Mouse (Mus musculus): ENCODE measurements around the gene Hmga2. TPM values are rescaled to one million over a fixed set of nuclear protein-coding genes. Genes with fewer than 3 reads are reported as not detected.
A peak's percentile ranks its signal among the peaks of the same experiment; 100 is the strongest.

Hmga2 gene
- polyA plus RNA-seq, 1 experiment = 40.7 TPM

DNA sequence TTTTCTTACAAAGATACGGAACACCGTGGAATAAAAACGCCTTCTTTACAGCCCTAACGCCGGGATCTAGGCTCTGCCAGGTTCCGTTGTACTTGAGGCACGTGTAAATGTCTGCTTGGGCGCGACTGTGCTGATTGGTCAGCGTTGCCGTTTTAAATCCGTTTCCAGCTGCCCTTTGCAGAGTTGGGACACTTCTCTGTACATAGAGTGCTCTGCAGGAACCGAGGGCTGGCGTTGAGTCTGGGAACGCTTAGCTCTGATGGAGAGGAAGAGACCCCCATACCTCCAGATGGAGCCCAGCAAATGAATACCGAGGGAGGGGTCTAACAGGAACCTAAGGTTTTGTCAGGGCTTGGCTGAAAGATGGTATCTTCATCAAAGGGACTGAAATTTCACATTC lies 1.9 kb upstream of the Hmga2 start:
- Histone ChIP-seq H3K27me3 (ENCODE audit: control insufficient read depth, insufficient read depth, low read length, poor library complexity, severe bottlenecking) (peaks cover 38% of the 10 kb centered on the region), H3K9ac (ENCODE audit: low read depth, poor library complexity, severe bottlenecking) (no peak overlapping the region), H3K9me3 (replicated peaks; ENCODE audit: control insufficient read depth, insufficient read depth, low read length, poor library complexity, severe bottlenecking) (no peaks in the 10 kb centered on the region), H3K4me3 (ENCODE audit: low read depth, low read length) (no peak overlapping the region), H3K36me3 (ENCODE audit: control insufficient read depth, insufficient read depth, low read length, poor library complexity, severe bottlenecking) (no peaks in the 10 kb centered on the region), H3K27ac (ENCODE audit: insufficient read depth, low read length) (no peak overlapping the region), H3K4me1 (ENCODE audit: control insufficient read depth, insufficient read depth, low read length) (no peaks in the 10 kb centered on the region)
- TF ChIP-seq EP300 (IDR thresholded peaks at IDR 0.05; ENCODE audit: insufficient read depth, low read depth, low read length) (no peak), CTCF (IDR thresholded peaks at IDR 0.05; ENCODE audit: low read depth, low read length) (no peak), POLR2A (IDR thresholded peaks at IDR 0.05; ENCODE audit: insufficient read depth, low read length) (no peak)

DNA sequence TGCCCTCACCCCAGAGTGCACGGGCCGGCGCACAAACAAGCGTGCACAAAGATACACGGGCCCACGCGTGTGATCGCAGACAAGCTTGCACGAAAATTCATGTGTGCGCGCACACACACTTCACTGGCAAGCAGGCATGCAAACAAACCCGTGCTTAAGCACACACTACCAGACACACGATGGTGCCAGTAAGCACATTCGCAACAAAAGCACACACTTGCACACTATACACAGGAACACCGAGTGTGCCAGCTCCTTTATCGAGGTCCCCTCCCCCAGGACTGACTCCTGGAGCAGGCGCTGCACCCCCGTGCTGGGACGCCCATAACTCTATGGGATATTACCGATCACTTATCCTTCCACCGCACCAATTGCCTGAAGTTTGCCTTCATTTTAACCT lies 1.2 kb upstream of the Hmga2 start:
- no peaks in the 10 kb centered on the region for H3K9me3 ChIP-seq (replicated peaks; ENCODE audit: control insufficient read depth, insufficient read depth, low read length, poor library complexity, severe bottlenecking)
- H3K4me3 ChIP-seq (ENCODE audit: low read depth, low read length) = peak overlapping the region; percentile 45
- H3K27ac ChIP-seq (ENCODE audit: insufficient read depth, low read length) = no peak overlapping the region
- H3K27me3 ChIP-seq (ENCODE audit: control insufficient read depth, insufficient read depth, low read length, poor library complexity, severe bottlenecking) = peaks cover 38% of the 10 kb centered on the region
- no peaks in the 10 kb centered on the region for H3K4me1 ChIP-seq (ENCODE audit: control insufficient read depth, insufficient read depth, low read length)
- no peak for TF ChIP-seq POLR2A (IDR thresholded peaks at IDR 0.05; ENCODE audit: insufficient read depth, low read length)
- no peak for TF ChIP-seq CTCF (IDR thresholded peaks at IDR 0.05; ENCODE audit: low read depth, low read length)
- TF ChIP-seq EP300 (IDR thresholded peaks at IDR 0.05; ENCODE audit: insufficient read depth, low read depth, low read length) = no peak
- no peaks in the 10 kb centered on the region for H3K36me3 ChIP-seq (ENCODE audit: control insufficient read depth, insufficient read depth, low read length, poor library complexity, severe bottlenecking)
- peak overlapping the region; percentile 95; the same call in 1 of the 2 replicates for H3K9ac ChIP-seq (ENCODE audit: low read depth, poor library complexity, severe bottlenecking)

DNA sequence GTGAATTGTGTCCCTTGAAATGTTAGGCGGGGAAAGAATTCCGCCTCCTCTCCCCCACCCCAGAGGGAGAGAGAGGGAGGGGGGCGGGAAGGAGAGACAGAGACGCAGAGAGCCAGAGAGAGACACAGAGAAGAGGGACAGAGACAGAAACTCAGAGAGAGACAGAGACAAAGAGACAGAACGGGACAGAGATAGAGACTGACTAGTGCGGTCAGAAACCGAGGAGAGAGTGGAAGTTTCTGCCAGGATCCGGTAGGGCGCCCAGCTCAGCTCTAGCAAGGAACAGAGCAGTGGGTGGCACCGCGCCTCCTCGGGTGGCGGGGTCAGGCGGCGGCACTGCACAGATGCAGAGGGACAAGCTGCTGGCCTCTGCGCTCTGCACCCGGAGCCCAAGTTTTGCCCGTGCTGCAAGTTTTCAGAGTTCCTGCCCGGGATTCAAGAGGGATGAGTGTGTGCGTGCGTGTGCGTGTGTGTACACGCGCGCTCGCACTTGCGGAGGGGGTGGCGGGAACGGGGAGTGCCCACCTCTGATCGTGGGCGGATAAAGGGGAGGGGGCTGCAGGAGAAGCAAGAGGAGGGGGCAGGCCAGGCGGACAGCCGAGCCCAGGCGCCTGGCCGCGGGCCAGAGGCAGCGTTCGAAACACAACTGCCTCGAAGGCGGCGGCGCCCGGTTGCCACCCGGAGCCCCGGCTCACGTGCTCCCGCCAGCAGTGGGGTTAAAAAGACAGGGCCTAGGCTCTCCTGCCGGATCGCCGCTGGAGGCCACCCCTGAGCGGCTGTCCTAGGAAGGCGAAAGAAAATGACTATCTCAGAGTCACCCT lies 457 bp upstream of the Hmga2 start:
- TF ChIP-seq CTCF (IDR thresholded peaks at IDR 0.05; ENCODE audit: low read depth, low read length) (no peak), EP300 (IDR thresholded peaks at IDR 0.05; ENCODE audit: insufficient read depth, low read depth, low read length) (no peak)
- H3K9me3 ChIP-seq (replicated peaks; ENCODE audit: control insufficient read depth, insufficient read depth, low read length, poor library complexity, severe bottlenecking) = no peaks in the 10 kb centered on the region
- H3K4me1 ChIP-seq (ENCODE audit: control insufficient read depth, insufficient read depth, low read length) = no peaks in the 10 kb centered on the region
- peak overlapping the region; percentile 95 for H3K9ac ChIP-seq (ENCODE audit: low read depth, poor library complexity, severe bottlenecking)
- H3K27ac ChIP-seq (ENCODE audit: insufficient read depth, low read length) = no peak overlapping the region
- no peaks in the 10 kb centered on the region for H3K36me3 ChIP-seq (ENCODE audit: control insufficient read depth, insufficient read depth, low read length, poor library complexity, severe bottlenecking)
- H3K4me3 ChIP-seq (ENCODE audit: low read depth, low read length) = peak overlapping the region; percentile 68
- peaks cover 38% of the 10 kb centered on the region for H3K27me3 ChIP-seq (ENCODE audit: control insufficient read depth, insufficient read depth, low read length, poor library complexity, severe bottlenecking)

DNA sequence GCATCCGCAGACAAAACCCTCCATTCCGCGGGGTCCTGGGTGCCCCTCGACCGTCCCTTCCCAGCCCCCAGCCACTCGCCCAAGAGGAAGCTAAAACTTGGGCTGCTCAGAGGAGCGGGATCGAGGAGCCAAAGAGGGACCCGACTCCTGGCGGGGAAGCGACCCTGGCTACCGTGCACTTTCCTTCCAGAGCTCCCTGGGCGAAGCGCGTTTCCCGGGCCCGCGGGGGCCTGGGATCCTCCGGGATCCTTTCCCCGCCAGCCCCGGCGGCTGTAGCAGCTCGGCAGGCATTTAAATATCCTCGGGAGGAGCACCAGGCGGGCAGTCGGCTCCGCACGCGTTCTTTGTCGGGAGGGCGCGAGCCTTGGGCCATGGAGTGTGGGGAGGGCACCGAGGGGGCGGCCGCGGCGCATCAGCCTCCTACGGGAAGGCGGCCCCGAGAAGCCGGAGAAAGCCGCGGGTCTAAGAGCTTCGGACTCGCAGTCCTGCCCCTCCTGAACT lies 1.2 kb downstream of the Hmga2 start:
- Histone ChIP-seq H3K36me3 (ENCODE audit: control insufficient read depth, insufficient read depth, low read length, poor library complexity, severe bottlenecking) (no peaks in the 10 kb centered on the region), H3K9ac (ENCODE audit: low read depth, poor library complexity, severe bottlenecking) (peak overlapping the region; percentile 95), H3K9me3 (replicated peaks; ENCODE audit: control insufficient read depth, insufficient read depth, low read length, poor library complexity, severe bottlenecking) (no peaks in the 10 kb centered on the region), H3K27me3 (ENCODE audit: control insufficient read depth, insufficient read depth, low read length, poor library complexity, severe bottlenecking) (peaks cover 40% of the 10 kb centered on the region), H3K4me3 (ENCODE audit: low read depth, low read length) (peak overlapping the region; percentile 68), H3K27ac (ENCODE audit: insufficient read depth, low read length) (no peak overlapping the region), H3K4me1 (ENCODE audit: control insufficient read depth, insufficient read depth, low read length) (no peaks in the 10 kb centered on the region)
- TF ChIP-seq CTCF (IDR thresholded peaks at IDR 0.05; ENCODE audit: low read depth, low read length) (no peak), EP300 (IDR thresholded peaks at IDR 0.05; ENCODE audit: insufficient read depth, low read depth, low read length) (no peak), POLR2A (IDR thresholded peaks at IDR 0.05; ENCODE audit: insufficient read depth, low read length) (no peak)

DNA sequence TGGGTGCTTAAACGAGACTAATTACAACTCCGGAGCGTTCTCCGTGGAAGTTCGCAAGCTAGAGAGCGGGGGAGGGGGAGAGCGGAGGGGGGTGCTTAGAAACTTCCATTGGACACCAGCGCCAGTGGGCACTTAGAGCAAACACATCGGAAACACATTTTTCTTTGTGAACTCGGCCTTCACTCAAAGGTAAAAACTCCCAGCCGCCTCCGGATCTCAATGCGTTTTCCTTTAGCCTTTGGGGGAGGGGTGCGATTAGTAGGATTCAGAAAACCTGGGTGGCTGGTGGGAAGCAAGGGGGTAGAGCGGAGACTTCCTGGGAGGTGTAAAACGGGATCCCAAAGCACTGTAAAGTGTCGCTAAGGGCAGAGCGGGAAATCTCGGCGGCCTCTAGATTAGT lies 2.0 kb downstream of the Hmga2 start:
- no peaks in the 10 kb centered on the region for H3K9me3 ChIP-seq (replicated peaks; ENCODE audit: control insufficient read depth, insufficient read depth, low read length, poor library complexity, severe bottlenecking)
- peaks cover 38% of the 10 kb centered on the region for H3K27me3 ChIP-seq (ENCODE audit: control insufficient read depth, insufficient read depth, low read length, poor library complexity, severe bottlenecking)
- no peaks in the 10 kb centered on the region for H3K4me1 ChIP-seq (ENCODE audit: control insufficient read depth, insufficient read depth, low read length)
- H3K9ac ChIP-seq (ENCODE audit: low read depth, poor library complexity, severe bottlenecking) = peak overlapping the region; percentile 95
- TF ChIP-seq POLR2A (IDR thresholded peaks at IDR 0.05; ENCODE audit: insufficient read depth, low read length) (no peak), CTCF (IDR thresholded peaks at IDR 0.05; ENCODE audit: low read depth, low read length) (no peak), EP300 (IDR thresholded peaks at IDR 0.05; ENCODE audit: insufficient read depth, low read depth, low read length) (no peak)
- H3K4me3 ChIP-seq (ENCODE audit: low read depth, low read length) = peak overlapping the region; percentile 36
- H3K36me3 ChIP-seq (ENCODE audit: control insufficient read depth, insufficient read depth, low read length, poor library complexity, severe bottlenecking) = no peaks in the 10 kb centered on the region
- H3K27ac ChIP-seq (ENCODE audit: insufficient read depth, low read length) = no peak overlapping the region

DNA sequence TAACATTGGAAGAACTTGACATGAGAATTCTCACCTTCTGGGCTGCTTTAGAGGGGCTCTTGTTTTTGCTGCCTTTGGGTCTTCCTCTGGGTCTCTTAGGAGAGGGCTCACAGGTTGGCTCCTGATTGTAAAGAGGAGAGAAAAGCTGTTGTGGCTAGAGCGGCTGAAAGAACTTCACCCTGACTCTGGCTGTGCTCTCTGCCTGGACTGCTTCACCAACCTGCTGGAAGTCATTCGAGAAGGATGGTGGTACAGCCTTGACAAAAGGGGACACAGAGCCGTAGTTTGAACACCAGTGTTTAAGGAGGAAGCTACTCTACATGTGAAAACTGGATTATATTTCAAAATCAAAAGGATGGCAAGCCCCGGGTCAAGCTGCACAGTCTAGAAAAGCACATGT lies 3.1 kb downstream of the Hmga2 start:
- Histone ChIP-seq H3K9me3 (replicated peaks; ENCODE audit: control insufficient read depth, insufficient read depth, low read length, poor library complexity, severe bottlenecking) (no peaks in the 10 kb centered on the region), H3K27ac (ENCODE audit: insufficient read depth, low read length) (no peak overlapping the region), H3K9ac (ENCODE audit: low read depth, poor library complexity, severe bottlenecking) (no peak overlapping the region), H3K27me3 (ENCODE audit: control insufficient read depth, insufficient read depth, low read length, poor library complexity, severe bottlenecking) (peaks cover 33% of the 10 kb centered on the region), H3K4me3 (ENCODE audit: low read depth, low read length) (no peak overlapping the region), H3K4me1 (ENCODE audit: control insufficient read depth, insufficient read depth, low read length) (no peaks in the 10 kb centered on the region), H3K36me3 (ENCODE audit: control insufficient read depth, insufficient read depth, low read length, poor library complexity, severe bottlenecking) (no peaks in the 10 kb centered on the region)
- TF ChIP-seq POLR2A (IDR thresholded peaks at IDR 0.05; ENCODE audit: insufficient read depth, low read length) = no peak
- no peak for TF ChIP-seq CTCF (IDR thresholded peaks at IDR 0.05; ENCODE audit: low read depth, low read length)
- no peak for TF ChIP-seq EP300 (IDR thresholded peaks at IDR 0.05; ENCODE audit: insufficient read depth, low read depth, low read length)

Measured in ES-Bruce4 (cell line).